Mouse (Mus musculus) liver (tissue): ENCODE results near the gene Nrtn.

Experiments
- DNase-seq: peaks from one replicate; pipeline ENCODE4 v3.0.0-alpha.2; 2020; ENCODE audit warnings: mixed read lengths

The Nrtn gene

DNA sequence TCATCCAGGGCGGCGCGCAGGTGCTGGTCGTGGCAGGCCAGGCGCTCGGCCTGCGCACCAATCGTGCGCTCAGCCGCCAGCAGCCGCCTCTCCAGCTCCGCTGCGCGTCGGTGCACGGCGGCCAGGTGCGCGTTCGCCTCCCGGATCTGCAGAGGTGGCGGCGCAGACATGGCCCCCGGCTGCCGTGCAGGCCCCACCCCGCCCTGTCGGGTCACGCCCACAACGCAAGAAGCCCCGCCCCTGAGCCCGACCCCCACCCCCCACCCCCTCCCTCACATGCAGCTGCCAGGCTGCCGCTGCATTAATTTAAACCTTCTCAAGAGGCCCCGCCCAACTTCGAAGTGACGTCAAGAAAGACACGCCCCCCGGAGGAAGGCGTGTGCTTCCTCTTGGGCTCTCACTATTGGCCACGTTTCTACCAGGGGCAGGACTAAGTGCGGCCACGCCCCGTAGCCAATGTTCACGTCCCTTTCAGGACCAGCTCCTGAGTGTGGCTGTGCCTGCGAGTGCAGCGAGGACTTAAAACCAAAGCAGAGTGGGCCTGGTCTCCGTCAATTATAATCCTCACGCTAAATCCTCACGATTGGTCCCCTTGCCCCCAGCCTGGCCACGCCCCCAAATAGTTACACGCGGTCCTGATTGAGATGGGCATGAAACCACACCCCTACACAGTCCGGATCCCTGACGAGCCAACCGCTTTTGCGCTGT, 40.5 kb downstream of the Nrtn start:
- DNase-seq: peak; percentile 97

DNA sequence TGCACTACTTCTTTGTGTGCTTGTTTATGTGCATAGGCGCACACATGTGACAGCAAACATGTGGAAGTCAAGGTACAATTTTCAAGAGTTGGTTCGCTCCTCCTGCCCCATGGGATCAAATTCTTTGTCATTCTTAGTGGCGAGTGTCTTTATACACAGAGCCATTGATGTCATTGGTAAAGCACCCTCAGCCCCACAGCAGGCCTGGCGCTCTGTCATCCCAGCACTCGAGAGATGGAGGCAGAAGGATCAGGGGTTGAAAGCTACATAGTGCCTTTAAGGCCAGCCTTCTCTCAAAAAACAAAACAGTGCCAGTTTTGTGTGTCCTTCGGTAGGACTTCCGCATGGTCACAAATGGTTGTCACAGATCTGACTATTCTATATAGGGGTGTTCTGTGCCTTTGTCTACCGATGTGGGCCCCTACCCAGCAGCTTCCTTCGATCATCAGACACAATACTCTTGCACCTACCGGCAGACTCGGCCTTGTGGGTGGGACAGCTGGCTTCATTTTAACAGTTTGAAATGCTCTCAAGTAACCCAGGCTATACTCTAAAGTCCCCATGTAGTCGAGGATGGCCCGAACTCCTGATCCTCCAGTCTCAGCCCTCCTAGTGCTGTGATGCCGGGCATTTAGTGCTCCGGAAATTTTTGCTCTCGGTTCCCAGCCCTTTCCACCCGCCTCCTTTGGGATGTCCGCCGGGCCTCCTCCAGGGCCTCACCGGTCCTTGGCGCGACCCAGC, 41.2 kb downstream of the Nrtn start:
- DNase-seq: no peak

DNA sequence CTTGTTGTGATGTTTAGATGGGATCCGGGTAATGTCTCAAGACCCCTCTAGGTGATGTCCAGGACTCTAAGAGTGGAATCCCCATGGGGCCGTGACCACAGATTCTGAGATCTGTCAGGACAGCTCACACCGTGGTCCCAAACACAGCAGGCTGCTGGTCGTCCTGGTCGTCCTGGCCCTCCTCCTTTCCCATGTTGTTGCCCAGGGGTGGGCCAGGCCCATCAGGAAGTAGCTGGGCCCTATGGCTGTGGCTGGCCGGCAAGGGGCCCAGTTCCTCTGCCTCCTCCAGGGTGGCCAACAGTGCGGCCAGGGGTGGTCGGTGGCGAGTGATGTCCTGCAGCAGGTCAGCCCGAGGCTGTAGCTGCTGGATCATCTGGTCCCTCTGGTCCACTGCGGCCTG, 42.0 kb downstream of the Nrtn start:
- DNase-seq: no peak

DNA sequence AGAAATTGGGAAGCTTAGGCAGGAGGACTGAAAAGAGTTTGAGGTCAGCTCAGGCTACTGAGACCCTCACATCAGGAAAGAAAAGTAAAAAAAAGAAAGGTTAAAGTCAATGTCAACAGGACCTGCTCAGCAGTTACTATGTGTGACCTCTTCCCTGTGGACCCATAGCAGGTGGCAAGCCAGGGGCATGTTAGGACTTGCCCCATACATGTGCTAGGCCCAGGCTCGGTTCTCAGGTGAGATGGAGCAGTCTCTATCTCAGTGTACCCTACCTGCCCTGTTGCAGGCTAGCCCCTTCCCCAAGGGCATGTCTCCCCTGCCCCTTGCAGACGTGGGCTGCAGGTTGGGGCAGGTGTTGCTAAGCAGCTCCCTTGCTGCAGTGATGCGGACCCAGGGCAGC, 47.6 kb downstream of the Nrtn start:
- no peak for DNase-seq

DNA sequence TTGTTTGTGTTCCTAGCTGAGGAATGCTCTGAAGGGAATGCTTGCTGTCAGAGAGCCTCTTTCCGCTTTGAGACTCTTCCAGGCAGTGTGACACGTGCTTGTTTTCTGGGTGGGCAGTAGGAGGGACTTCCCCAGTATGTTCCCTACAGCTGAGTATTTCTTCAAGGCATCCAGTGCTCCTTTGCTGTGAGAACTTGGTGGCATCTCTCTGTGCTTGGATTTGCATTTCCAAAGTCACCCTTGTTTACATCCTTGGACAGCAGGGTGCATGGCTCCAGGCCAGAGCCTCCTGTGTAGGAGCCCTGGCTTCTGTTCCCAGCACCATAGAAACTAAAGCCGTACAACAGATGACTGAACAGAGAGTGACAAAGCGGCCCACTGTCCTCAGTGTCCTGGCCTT, 48.6 kb downstream of the Nrtn start:
- DNase-seq: no peak

DNA sequence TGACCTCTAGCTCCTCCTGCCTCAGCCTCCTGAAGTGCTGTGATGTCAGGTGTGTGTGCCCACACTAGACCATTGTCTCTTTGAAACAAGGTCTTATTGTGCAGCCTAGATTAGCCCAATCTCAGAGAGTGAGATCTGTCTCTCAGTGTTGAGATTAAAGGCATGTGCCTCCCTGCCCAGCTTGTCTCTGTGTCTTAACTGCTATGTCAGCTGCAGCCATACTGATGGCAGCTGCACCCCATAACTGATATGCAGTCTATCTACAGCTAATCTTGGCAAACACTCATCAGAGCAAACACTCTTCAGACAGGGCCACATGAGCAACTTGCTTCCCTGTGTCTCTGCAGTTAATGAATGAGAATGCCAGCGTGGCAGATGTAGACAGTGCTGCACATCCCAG, 50.8 kb downstream of the Nrtn start:
- DNase-seq: no peak

DNA sequence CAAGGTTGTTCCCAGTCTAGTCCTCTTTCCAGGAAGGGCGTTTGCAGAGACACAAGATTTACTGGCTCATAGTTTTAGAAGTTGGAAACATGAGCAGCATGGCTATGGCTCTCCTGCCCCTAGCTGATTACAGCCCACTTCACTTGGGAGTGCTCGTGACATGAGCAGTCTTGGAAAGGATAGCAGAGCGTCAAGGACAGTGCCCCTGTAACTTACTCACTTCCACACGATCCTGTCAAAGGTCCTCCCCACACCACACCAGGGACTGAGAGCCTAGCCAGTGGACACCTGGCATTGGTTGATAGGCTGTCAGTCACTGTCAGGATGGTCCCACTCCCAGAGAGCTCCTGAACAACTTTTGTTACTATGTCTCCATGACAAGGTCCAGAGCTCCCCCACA, 54.3 kb downstream of the Nrtn start:
- DNase-seq: no peak
